Mouse (Mus musculus): ENCODE measurements around the gene Ptpn12. TPM values are rescaled to one million over a fixed set of nuclear protein-coding genes. Genes with fewer than 3 reads are reported as not detected.

Gene Ptpn12
- polyA plus RNA-seq, 1 experiment from 2014 or later, result 24.2 TPM

DNA sequence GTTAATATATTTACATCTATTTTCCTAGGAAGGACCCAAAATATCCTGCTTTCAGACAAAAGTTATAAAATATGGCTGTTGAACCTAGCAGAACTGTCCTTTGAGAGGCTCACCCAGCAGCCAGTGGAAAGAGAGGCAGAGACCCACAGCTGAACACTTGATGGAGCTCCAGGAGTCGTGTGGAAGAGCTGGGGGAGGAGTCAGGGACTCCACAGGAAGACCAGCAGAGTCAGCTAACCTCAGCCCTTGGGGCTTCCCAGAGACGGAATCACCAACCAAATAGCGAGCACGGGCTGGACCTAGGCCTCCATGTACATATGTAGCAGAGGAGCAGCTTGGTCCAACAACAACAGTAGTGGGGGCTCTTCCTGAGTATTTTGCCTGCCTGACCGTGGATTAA, 38.6 kb downstream of the Ptpn12 start:
- no peak overlapping the region for H3K9ac ChIP-seq
- H3K27ac ChIP-seq (replicated peaks), result no peak overlapping the region
- H3K27me3 ChIP-seq, result no peaks in the 10 kb centered on the region
- no peak for ATAC-seq (ENCODE audit: insufficient number of reproducible peaks, low FRiP score, low TSS enrichment, low read depth)
- peaks cover 24% of the 10 kb centered on the region for H3K36me3 ChIP-seq
- 59% methylated on average over 5 of the region's 5 CpGs for WGBS
- H3K4me1 ChIP-seq, result no peaks in the 10 kb centered on the region
- no peaks in the 10 kb centered on the region for H3K9me3 ChIP-seq (replicated peaks)
- H3K4me3 ChIP-seq (replicated peaks), result no peak overlapping the region
- no peak overlapping the region for H3K4me2 ChIP-seq (replicated peaks)

GRCm38 (mm10) chr5:21010908-21011307, 44.8 kb downstream of the Ptpn12 start:
- H3K9me3 ChIP-seq (replicated peaks), result no peaks in the 10 kb centered on the region
- no peak for ATAC-seq (ENCODE audit: insufficient number of reproducible peaks, low FRiP score, low TSS enrichment, low read depth)
- H3K4me1 ChIP-seq, result no peaks in the 10 kb centered on the region
- peaks cover 29% of the 10 kb centered on the region for H3K36me3 ChIP-seq
- no peak overlapping the region for H3K27ac ChIP-seq (replicated peaks)
- no peak overlapping the region for H3K4me3 ChIP-seq (replicated peaks)
- H3K4me2 ChIP-seq (replicated peaks), result no peak overlapping the region
- H3K9ac ChIP-seq, result no peak overlapping the region
- no peaks in the 10 kb centered on the region for H3K27me3 ChIP-seq

DNA sequence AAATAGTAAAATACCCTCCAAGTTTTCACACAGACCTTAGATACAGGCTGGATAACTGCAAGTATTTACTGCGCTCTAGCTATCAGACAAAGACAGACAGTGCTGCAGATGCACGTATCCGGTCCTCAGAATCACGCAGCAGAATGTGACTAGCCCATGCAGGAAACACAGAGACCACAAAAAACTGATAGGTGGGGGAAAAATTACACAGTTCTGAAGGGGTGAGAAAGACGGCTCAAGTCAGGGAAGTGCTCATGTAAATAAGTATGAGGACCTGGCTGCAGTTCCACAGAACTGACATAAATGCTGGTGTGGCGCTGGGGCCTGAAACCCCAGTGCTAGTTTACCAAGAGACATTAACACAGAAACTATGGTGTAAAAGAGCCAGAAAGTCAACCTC, 53.0 kb downstream of the Ptpn12 start:
- peaks cover 49% of the 10 kb centered on the region for H3K36me3 ChIP-seq
- H3K4me2 ChIP-seq (replicated peaks), result no peak overlapping the region

GRCm38 (mm10) chr5:21001622-21002315, 53.9 kb downstream of the Ptpn12 start:
- Histone ChIP-seq H3K4me3 (replicated peaks) (no peak overlapping the region), H3K4me1 (no peaks in the 10 kb centered on the region), H3K9ac (no peak overlapping the region), H3K27ac (replicated peaks) (no peak overlapping the region), H3K36me3 (peaks cover 54% of the 10 kb centered on the region), H3K9me3 (replicated peaks) (no peaks in the 10 kb centered on the region), H3K27me3 (no peaks in the 10 kb centered on the region), H3K4me2 (replicated peaks) (no peak overlapping the region)
- ATAC-seq (ENCODE audit: insufficient number of reproducible peaks, low FRiP score, low TSS enrichment, low read depth), result no peak
- WGBS, result 88% methylated on average over 10 of the region's 10 CpGs

More for the DNA sequence above, 53.0 kb downstream of the Ptpn12 start:
- 90% methylated on average over 6 of the region's 6 CpGs for WGBS
- H3K9ac ChIP-seq, result no peak overlapping the region
- no peaks in the 10 kb centered on the region for H3K9me3 ChIP-seq (replicated peaks)
- ATAC-seq (ENCODE audit: insufficient number of reproducible peaks, low FRiP score, low TSS enrichment, low read depth), result no peak
- no peaks in the 10 kb centered on the region for H3K4me1 ChIP-seq
- no peak overlapping the region for H3K27ac ChIP-seq (replicated peaks)
- H3K27me3 ChIP-seq, result no peaks in the 10 kb centered on the region
- H3K4me3 ChIP-seq (replicated peaks), result no peak overlapping the region

- Histone ChIP-seq H3K9ac (no peak overlapping the region), H3K27ac (replicated peaks) (no peak overlapping the region), H3K4me3 (replicated peaks) (no peak overlapping the region), H3K27me3 (no peaks in the 10 kb centered on the region), H3K4me2 (replicated peaks) (no peak overlapping the region), H3K36me3 (peaks cover 66% of the 10 kb centered on the region), H3K4me1 (no peaks in the 10 kb centered on the region), H3K9me3 (replicated peaks) (no peaks in the 10 kb centered on the region)
- 94% methylated on average over 6 of the region's 6 CpGs for WGBS
- ATAC-seq (ENCODE audit: insufficient number of reproducible peaks, low FRiP score, low TSS enrichment, low read depth), result no peak
Measured at GRCm38 (mm10) chr5:20998427-20998826, 57.3 kb downstream of the Ptpn12 start.

DNA sequence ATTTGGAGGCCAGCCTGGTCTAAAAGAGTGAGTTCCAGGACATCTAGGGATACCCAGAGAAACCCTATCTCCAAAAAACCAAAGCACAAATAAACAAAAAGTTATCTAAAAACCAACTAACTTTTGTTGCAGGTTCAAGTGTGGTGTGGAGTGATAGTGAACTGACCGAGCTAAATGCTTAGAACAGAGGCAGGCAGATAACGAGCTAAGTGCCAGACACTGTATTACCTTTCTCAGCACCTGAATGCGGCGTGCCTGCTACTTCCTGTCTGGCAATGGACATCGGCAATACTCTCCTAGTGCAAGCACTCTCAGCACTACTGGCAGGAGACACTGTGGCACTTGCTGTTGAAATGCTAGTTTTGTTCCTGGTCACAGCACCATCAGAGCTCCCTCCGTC, 58.2 kb downstream of the Ptpn12 start:
- H3K27ac ChIP-seq (replicated peaks), result no peak overlapping the region
- H3K9me3 ChIP-seq (replicated peaks), result no peaks in the 10 kb centered on the region
- ATAC-seq (ENCODE audit: insufficient number of reproducible peaks, low FRiP score, low TSS enrichment, low read depth), result no peak
- no peak overlapping the region for H3K4me2 ChIP-seq (replicated peaks)
- H3K4me1 ChIP-seq, result no peaks in the 10 kb centered on the region
- H3K9ac ChIP-seq, result no peak overlapping the region
- peaks cover 66% of the 10 kb centered on the region for H3K36me3 ChIP-seq
- H3K27me3 ChIP-seq, result no peaks in the 10 kb centered on the region
- no peak overlapping the region for H3K4me3 ChIP-seq (replicated peaks)
- WGBS, result 90% methylated on average over 6 of the region's 6 CpGs

DNA sequence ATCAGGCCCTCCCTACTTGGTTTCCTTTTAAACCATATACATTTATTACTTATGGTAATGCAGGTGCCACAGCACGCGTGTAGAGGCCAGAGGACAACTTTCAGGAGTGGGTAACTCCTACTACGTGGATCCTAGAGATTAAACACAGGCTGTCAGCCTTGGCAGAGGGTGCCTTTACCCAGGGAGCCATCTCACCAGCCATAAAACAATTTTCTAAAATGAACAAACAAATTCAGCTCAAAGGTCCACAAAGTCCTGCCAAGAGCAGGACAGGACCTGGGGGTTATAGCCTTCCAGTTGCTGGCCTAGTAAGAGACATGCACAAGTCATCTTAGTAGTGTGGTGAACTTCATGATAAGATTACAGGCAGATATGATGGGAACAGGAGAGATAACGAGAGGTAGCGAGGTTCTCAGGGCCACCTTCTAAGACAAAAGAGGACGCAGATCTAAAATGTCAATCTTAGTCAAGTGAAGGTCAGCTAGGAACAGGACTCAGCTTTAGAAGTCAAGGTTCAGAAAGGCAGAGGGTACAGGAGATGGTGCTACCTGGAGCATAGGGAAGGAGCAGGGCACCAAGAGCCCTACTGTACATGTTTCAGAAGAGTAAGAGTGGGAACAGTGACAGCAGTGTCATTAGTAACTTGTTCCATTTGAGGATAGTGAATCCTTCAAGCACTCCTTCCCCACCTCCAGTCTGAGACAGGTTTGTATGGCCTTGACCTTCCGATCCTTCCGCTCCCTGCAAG, 65.5 kb downstream of the Ptpn12 start:
- peaks cover 44% of the 10 kb centered on the region for H3K36me3 ChIP-seq
- no peaks in the 10 kb centered on the region for H3K9me3 ChIP-seq (replicated peaks)
- no peaks in the 10 kb centered on the region for H3K27me3 ChIP-seq
- H3K27ac ChIP-seq (replicated peaks), result no peak overlapping the region
- no peak overlapping the region for H3K9ac ChIP-seq
- H3K4me3 ChIP-seq (replicated peaks), result no peak overlapping the region
- no peak for ATAC-seq (ENCODE audit: insufficient number of reproducible peaks, low FRiP score, low TSS enrichment, low read depth)
- no peaks in the 10 kb centered on the region for H3K4me1 ChIP-seq
- H3K4me2 ChIP-seq (replicated peaks), result no peak overlapping the region
- 95% methylated on average over 8 of the region's 8 CpGs for WGBS

DNA sequence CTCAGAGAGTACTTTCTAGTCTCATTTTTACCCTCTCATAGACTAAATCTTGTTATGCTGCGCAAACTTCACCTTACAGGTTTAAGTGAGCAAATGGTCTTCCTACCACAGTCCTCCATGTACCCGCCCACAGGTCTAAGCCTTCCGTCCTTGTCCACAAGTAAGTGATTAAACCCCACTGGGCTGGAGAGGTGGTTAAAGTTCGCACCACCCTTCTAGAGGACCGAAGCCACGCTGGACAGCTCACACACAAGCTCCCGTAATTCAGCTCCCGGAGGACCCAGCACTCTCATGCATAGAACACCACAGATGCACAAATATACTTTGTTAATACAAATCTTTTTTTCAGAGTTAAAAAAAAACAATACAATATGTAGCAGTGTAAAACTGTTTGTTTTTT, 69.4 kb downstream of the Ptpn12 start:
- no peak overlapping the region for H3K4me2 ChIP-seq (replicated peaks)
- 93% methylated on average over 8 of the region's 8 CpGs for WGBS
- H3K27ac ChIP-seq (replicated peaks), result no peak overlapping the region
- H3K27me3 ChIP-seq, result no peaks in the 10 kb centered on the region
- no peak overlapping the region for H3K9ac ChIP-seq
- no peaks in the 10 kb centered on the region for H3K9me3 ChIP-seq (replicated peaks)
- H3K4me1 ChIP-seq, result no peaks in the 10 kb centered on the region
- H3K36me3 ChIP-seq, result peaks cover 39% of the 10 kb centered on the region
- no peak overlapping the region for H3K4me3 ChIP-seq (replicated peaks)
- no peak for ATAC-seq (ENCODE audit: insufficient number of reproducible peaks, low FRiP score, low TSS enrichment, low read depth)

- no peak overlapping the region for H3K9ac ChIP-seq
- ATAC-seq (ENCODE audit: insufficient number of reproducible peaks, low FRiP score, low TSS enrichment, low read depth), result no peak
Measured at GRCm38 (mm10) chr5:20983505-20983904, 72.2 kb downstream of the Ptpn12 start.

GRCm38 (mm10) chr5:20974690-20975089, 81.0 kb downstream of the Ptpn12 start:
- no peaks in the 10 kb centered on the region for H3K4me1 ChIP-seq
- H3K4me3 ChIP-seq (replicated peaks), result no peak overlapping the region
- H3K4me2 ChIP-seq (replicated peaks), result no peak overlapping the region
- H3K9ac ChIP-seq, result no peak overlapping the region
- ATAC-seq (ENCODE audit: insufficient number of reproducible peaks, low FRiP score, low TSS enrichment, low read depth), result no peak
- no peaks in the 10 kb centered on the region for H3K9me3 ChIP-seq (replicated peaks)
- 72% methylated on average over 4 of the region's 4 CpGs for WGBS
- H3K27ac ChIP-seq (replicated peaks), result no peak overlapping the region
- no peaks in the 10 kb centered on the region for H3K27me3 ChIP-seq
- no peaks in the 10 kb centered on the region for H3K36me3 ChIP-seq

More at GRCm38 (mm10) chr5:20983505-20983904, 72.2 kb downstream of the Ptpn12 start:
- H3K36me3 ChIP-seq, result peaks cover 21% of the 10 kb centered on the region
- no peak overlapping the region for H3K27ac ChIP-seq (replicated peaks)
- no peak overlapping the region for H3K4me3 ChIP-seq (replicated peaks)
- H3K4me1 ChIP-seq, result no peaks in the 10 kb centered on the region
- H3K9me3 ChIP-seq (replicated peaks), result no peaks in the 10 kb centered on the region
- H3K4me2 ChIP-seq (replicated peaks), result no peak overlapping the region
- H3K27me3 ChIP-seq, result no peaks in the 10 kb centered on the region

DNA sequence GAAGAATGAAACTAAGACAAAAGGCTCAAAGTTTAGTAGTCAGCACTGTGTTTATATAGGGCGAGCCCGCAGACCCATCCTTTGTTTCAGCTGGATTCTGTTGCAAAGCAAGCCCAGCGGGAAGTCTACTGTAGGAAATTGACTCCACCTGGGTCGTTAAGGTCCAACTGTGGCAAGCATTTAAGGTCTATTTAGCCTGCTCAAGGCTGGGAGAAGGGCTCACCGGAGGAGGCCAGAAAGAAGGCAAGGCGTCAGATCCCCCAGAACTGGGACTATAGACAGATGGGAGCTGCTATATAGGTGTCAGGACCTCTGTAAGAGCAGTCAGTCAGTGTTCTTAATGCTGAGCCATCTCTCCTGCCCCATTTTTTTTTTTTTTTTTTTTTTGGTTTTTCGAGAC, 81.7 kb downstream of the Ptpn12 start:
- Histone ChIP-seq H3K27ac (replicated peaks) (no peak overlapping the region), H3K36me3 (no peaks in the 10 kb centered on the region), H3K4me1 (no peaks in the 10 kb centered on the region), H3K4me3 (replicated peaks) (no peak overlapping the region), H3K27me3 (no peaks in the 10 kb centered on the region), H3K9me3 (replicated peaks) (no peaks in the 10 kb centered on the region), H3K4me2 (replicated peaks) (no peak overlapping the region), H3K9ac (no peak overlapping the region)
- 19% methylated on average over 7 of the region's 7 CpGs for WGBS
- no peak for ATAC-seq (ENCODE audit: insufficient number of reproducible peaks, low FRiP score, low TSS enrichment, low read depth)

GRCm38 (mm10) chr5:20973069-20973468, 82.6 kb downstream of the Ptpn12 start:
- Histone ChIP-seq H3K27me3 (no peaks in the 10 kb centered on the region), H3K9me3 (replicated peaks) (no peaks in the 10 kb centered on the region), H3K27ac (replicated peaks) (no peak overlapping the region), H3K9ac (no peak overlapping the region), H3K36me3 (no peaks in the 10 kb centered on the region), H3K4me3 (replicated peaks) (no peak overlapping the region), H3K4me1 (no peaks in the 10 kb centered on the region), H3K4me2 (replicated peaks) (no peak overlapping the region)
- 69% methylated on average over 5 of the region's 5 CpGs for WGBS
- ATAC-seq (ENCODE audit: insufficient number of reproducible peaks, low FRiP score, low TSS enrichment, low read depth), result no peak

Measured in embryonic facial prominence, embryonic 15.5 days (tissue).